Mouse (Mus musculus): ENCODE data around the gene Nek7.

GRCm38 (mm10) chr1:138518235-138518634, 101.7 kb downstream of the Nek7 start:
- TF ChIP-seq POLR2A (IDR thresholded peaks at IDR 0.05; ENCODE audit: insufficient read depth, low read depth, low read length) = no peak
- no peak for TF ChIP-seq CTCF (IDR thresholded peaks at IDR 0.05)

All from heart, adult 2 months (tissue).